Mouse (Mus musculus) liver, embryonic 14.5 days (tissue): Measurements from ENCODE around the gene Homer2.

Experiments used
- CTCF ChIP-seq: IDR thresholded peaks from 2 replicates; pipeline ENCODE4 v1.5.1; 2016; ENCODE audit warnings: antibody characterized with exemption, low read depth, control low read depth
- EP300 ChIP-seq: IDR thresholded peaks from 2 replicates; pipeline ENCODE4 v1.6.1; 2016; ENCODE audit warnings: antibody characterized with exemption, low read depth

- no peak for TF ChIP-seq EP300
- TF ChIP-seq CTCF, result no peak
Observed at GRCm38 (mm10) chr7:81599379-81600280, 107.7 kb downstream of the Homer2 start.
